Mouse (Mus musculus) lung, adult 2 months (tissue): ENCODE data around the gene Apom.

Experiments
- CTCF ChIP-seq: fragments of 200-500 bp; IDR thresholded peaks from 2 replicates; pipeline ENCODE4 v1.5.1; 2011; ENCODE audit warnings: mild to moderate bottlenecking, low read length, control low read depth; ENCODE audit not compliant: insufficient read depth
- POLR2A ChIP-seq: fragments of 200-500 bp; IDR thresholded peaks from 2 replicates; pipeline ENCODE4 v1.6.1; 2011; ENCODE audit warnings: low read depth, mild to moderate bottlenecking, control low read depth, low read length, borderline replicate concordance; ENCODE audit errors: extremely low read depth

DNA sequence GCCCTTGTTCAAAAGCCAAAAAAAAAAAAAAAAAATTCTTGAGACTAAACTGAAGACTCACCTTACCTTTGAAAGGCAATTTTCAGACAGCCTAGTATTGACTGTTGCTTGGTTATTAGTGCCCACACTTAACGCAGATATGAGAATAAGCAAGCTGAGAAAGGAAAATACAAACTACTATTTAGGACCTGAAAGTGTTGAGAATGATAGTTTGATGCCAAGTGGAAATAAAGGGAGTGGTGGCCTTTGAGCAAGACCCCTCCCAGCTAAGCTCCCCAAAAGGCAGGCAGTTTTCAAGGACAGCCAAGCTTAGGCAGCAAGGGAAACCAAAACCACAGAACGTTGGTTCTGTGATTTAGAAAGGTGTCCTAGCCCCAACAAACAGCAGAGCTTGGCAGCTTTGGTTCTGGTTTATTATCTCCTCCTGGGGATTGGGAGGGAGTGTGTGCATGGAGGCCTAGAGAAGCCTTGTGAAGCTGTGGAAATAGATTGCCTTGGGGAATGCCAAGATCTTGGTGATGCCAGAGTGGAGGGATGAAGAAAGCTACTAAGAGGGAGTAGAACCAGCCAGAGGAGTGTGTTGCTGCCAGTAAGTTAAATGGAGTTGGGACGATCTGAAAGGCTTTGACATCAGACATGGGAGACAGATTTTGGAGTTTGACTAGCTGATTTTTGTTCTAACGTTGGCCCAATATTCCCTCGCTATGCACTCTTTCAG, 16.2 kb upstream of the Apom start:
- TF ChIP-seq CTCF, result no peak
- no peak for TF ChIP-seq POLR2A
